Mouse (Mus musculus) cerebellum, postnatal 36 days (tissue): ENCODE measurements at regions not wholly inside any gene's neighbourhood (a gene's known extent, or its start where the extent isn't known, plus 50 kb on each side); places are given as distances from the start of the nearest gene placed in this dataset.
"Not testable (repeated sequence)": the region's sequence is repeated elsewhere in the genome, so short reads cannot be mapped to it uniquely, and the experiment has no call there.

Experiments used
- DNase-seq, 2 experiments: peaks; one replicate each; pipeline ENCODE4 v3.0.0; 2021 to 2022; ENCODE audit warnings: mixed read lengths in 2 of 2

DNA sequence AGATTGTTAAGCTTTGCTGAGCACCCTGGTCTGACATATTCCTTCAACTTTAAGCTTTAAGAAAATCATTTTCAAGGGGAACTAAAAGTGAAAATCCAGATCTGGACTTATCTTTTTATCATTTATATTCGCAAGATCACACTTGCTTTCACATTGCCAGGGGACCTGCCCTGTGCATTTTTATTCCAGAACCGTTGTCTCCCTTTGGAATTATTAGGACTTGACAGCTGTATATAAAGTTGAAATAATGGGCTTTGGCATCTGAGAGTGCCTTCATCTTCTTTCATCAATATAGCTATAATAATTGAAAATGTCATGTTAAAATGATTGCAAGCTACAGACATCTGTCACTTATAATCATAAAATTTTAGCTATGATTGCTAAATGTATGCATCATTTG is 276.8 kb upstream of the Olfm3 start:
- DNase-seq = no peak

DNA sequence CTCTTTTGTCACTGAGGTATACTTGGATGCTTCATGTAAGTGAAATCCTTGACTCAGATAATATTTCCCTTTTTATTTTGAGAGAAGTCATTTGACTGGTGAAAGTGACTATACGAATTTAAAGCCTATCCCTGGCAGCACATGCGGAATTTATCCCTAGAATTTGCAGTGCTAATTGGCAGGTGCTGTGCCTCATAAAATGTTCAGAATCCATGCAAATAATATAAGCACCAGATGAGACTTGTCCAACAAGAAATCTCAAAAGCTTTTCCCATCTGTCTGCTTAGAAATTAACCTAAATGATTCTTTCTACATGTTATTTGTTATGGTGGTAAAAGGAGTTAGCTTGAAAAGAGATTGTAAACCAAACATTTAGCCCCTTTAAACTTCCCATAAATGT is 268.5 kb upstream of the Olfm3 start:
- no peak for DNase-seq

DNA sequence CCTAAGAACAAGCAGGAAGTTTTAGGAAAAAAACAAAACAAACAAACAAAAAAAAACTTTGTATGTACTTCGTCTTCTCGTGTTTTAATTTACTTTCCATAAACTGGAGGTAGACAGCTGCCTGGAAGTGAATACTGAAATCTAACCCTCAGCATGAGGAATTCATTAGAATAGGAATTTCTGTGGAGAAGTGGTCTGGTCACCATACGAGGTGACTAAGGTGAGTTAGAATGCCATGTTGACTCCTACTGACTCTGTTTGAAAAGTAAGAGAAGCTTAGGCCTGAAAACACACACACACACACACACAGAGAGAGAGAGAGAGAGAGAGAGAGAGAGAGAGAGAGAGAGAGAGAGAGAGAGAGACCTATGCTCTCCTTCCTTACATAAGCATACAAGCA is 255.9 kb upstream of the Olfm3 start:
- DNase-seq = no peak

DNA sequence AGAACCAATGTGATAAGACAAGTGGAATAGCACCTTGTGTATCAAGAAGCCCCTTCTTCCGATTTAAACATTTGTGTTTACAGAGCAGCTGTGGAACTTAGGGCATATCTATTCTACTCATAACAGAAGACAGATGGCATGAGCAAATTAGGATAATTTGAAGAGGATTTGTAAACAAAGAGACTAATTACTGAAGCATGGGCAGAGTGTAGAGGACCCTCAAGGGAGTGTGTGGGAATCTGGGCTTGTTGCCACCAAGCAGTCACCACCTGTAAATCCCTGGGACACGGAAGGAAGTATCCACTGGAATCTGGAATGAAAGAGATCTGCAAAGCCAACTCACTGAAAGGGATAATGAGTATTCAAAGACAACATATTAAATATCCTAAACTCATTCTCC is 205.9 kb upstream of the Olfm3 start:
- peak in 1 of 2 experiments; percentile 5 for DNase-seq

DNA sequence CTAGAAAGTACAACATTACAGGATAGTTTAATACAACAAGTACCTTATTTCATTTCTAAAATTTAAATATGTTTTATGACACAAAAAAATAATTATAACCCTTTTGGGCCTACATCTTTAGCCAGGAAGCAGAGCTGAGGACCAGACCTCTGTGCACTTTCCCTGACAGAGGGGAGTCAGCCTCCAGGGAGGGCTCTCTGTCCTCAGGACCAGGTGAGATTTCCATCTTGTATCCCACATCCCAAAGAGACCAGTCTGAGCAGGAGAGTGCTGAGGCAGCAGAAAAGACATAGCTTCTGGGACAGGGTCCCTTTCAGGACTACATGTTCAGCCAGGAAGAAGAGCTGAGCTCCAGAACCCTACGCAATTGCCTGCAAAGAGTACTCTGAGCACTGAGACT is 178.7 kb upstream of the Olfm3 start:
- DNase-seq = no peak

DNA sequence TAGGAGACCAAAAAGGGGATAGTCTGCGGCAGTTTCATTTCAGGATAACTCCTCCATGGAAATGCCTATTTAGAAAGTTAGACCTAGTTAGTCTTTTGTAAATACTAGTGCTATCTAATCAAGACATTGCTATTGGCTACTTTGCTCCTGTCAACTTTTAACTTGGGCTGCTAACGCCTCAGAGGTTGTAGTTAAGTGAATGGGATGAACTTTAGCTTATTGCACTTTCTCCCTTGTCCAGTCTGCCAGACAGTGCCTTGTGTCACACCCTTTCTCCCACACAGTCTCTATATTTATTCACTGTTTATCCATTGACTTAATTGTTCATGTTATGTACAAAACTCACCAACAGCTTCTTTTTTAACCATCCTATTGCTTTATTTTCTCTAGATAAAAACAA is 167.5 kb upstream of the Olfm3 start:
- DNase-seq = no peak

DNA sequence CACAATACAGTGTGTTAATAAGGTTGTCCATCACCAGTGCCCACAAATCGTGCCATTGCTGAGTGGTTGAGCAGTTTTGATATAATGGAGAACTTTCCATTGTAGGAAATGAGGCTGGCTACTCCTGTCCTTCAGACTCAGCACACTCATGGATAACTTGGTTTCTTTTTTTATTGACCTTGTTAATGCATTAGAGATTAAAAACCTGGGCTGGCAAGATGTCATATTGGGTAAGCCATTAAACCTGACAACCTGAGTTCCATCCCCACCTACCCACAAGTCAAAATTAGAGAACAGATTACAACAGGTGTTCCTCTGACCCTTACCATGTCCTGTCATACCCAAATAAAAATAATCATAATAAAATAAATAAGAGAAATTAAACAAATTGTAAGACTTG is 159.7 kb upstream of the Olfm3 start:
- no peak for DNase-seq

DNA sequence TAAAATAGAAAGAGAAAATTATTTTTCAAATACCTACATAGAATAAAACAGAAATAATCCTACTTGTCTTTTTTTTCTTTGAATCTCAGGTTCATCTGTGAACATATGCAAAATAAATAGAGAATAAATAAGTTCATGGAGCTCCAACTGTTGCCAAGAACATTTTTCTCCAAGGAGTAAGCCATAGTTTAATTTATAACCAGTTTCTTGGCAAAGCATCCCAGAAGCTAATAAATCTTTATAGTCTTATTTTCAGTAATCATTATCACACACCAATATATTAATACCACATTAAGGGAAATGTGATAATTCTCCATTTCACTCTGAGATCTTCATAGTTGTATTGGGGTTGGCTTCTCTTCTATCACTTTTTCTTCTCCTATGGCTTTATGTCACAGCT is 158.7 kb upstream of the Olfm3 start:
- DNase-seq = no peak

DNA sequence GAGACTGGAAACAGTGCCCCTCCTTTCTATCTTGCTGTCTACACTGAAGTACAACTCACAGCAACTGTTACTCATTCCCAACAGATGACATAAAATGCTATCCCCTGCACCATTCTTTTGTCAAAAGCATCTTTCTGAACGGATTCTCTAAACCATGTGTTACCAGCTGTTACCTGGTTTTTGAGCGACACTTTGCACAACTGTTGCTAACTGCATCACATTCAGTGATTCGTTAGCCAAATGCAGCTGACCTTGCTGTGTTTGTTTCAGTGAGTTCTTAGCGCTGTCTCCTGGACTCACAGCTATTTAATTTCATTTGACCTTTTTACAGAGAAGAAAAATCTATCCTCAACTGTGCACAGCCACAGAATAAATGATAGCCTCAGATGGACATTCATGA is 146.6 kb upstream of the Olfm3 start:
- DNase-seq = no peak

DNA sequence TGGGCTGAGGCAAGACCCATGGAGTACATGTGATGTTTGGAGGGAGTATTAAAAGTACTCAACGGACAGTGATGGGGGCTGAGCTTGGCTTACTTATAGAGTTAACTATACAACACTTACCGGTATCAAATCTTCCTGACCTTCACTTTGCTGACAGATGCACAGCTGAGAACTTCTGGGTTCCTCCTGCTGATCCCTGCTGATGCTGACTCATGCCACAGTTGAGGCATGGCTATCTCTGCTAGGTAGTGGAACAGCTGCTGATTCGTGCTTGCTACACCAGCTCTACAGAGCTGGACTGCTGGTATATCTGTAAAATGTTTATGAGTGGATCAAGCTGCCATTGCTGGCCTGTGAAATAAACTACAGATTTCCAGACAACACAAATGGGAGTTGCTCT is 145.3 kb upstream of the Olfm3 start:
- no peak for DNase-seq

DNA sequence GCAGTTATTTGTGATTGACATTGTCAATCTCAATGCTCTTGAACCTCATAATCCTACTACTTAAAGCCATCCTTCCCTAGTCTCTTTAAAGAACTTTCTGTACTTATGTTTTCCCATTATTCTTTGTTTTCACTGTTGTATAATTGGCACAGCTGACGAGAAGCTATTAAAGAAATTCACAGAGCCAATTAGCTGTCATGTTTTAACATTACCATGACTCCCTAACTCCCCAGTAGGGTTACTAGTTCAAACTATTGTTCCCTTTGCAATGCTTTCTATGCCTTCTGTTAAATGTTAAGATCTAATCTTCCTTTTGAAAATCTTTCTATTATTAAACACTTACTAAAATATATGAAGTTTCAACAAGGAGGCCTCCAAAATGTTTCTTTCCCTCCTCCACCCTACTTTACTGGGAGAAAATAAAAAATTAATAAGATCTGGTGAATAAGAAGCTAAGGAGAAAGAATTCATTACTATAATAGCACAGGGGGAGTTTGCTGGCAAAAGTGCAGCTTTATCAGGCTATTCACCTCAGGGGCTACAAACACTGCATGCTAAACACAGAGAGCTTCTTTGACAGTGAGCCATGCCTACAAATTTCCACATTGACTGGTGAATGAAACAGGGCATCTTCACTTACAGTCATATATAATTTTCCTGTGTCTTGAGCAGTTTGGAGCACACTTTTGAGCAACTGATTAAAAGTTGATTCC is 144.4 kb upstream of the Olfm3 start:
- DNase-seq = no peak

DNA sequence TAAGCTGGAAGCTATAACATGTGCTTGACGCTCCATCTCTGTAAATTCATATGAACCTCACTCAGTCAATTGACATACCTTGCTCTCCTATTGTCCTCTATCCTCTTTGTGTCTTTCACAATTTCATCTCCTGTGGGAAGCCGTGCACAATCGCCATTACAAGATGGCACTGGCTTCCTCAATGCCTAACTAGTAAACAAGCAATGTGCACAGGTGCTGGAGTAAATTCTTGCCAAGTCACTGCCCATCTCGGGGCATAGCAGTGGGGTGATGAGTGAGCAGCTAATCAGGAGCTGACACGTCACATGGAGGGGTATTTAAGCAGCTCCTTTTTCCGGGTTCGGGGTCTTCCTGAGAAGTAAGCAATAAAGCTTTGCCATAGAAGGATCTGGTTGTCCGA is 141.5 kb upstream of the Olfm3 start:
- not testable (repeated sequence) for DNase-seq

DNA sequence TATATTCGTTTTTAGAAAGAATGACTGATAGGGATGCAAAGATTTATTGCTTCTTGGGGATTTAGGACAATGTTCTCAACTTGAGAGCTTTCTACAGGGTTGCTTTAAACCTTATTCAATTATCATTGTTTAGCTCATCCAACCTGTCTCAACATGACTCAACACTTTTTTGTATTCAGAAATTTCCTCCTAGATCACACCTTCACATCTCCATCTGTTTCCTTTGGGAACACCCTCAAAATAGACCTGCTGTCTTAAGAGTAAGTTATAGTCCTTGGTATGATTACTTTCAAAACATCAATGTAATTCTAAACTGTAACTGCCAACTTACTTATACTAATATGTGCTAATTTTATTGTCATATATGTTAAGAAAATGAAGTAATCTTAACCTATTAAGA is 114.8 kb upstream of the Olfm3 start:
- DNase-seq = no peak

DNA sequence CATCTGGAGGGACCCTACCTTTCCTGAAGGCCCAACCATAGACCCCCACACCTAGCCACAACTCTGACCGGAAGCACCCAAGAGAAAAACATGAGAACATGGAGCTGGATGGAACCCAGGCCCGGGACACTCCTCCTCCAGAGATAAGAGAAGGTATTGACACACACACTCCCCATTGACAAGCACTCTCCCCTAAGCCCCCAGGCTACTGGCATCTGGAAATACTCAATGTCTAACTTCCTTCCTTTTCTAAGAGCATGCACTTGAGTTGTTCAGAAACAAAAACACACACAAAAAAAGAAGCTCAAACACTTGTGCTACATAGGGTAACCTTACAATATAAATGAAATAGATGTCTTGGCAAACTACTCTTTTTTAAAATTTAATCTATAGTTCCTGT is 113.9 kb upstream of the Olfm3 start:
- no peak for DNase-seq

DNA sequence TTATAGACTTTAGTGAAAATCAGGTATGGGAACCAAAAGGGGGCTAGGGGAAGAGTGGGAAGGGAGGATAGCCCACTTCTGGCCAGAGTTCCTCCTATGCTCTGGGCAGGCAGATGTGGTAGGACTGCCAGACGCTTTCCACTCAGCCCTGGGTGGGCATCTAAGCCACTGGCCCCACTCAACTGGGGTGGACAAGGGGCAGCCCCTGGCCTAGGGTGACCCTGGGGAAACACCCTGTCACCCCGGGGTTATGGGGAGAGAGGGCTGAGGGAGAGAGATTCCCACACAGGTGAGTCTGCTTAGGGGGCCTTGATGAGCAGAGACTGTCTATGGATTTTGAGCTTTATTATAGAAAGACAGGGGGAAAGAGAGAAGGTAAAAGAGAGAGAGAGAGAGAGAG is 70.8 kb upstream of the Olfm3 start:
- DNase-seq = no peak
